Mouse (Mus musculus): ENCODE results near the gene Pfkl.

GRCm38 (mm10) chr10:78049519-78050035 is 39.7 kb upstream of the Pfkl start:
- TF ChIP-seq POLR2A (IDR thresholded peaks at IDR 0.05; ENCODE audit: insufficient read length, low read depth) (no peak), CEBPB (IDR thresholded peaks at IDR 0.05; ENCODE audit: insufficient read depth, poor library complexity, severe bottlenecking) (no peak), POLR2AphosphoS2 (IDR thresholded peaks at IDR 0.05; ENCODE audit: insufficient read length, low read depth) (no peak), TCF12 (IDR thresholded peaks at IDR 0.05; ENCODE audit: insufficient read depth, poor library complexity, severe bottlenecking) (no peak), MYOG (IDR thresholded peaks at IDR 0.05; ENCODE audit: control insufficient read depth in 1 of 3, insufficient read depth in 1 of 3, insufficient read length in 2 of 3, low read depth in 2 of 3) (no peak), MYOD1 (IDR thresholded peaks at IDR 0.05; ENCODE audit: control insufficient read depth in 1 of 3, insufficient read length in 2 of 3, low read depth in 2 of 3) (no peak), SRF (IDR thresholded peaks at IDR 0.05; ENCODE audit: control insufficient read depth, insufficient read length, low read depth) (no peak), MAX (IDR thresholded peaks at IDR 0.05; ENCODE audit: low read depth) (no peak), USF1 (IDR thresholded peaks at IDR 0.05; ENCODE audit: low read depth) (no peak), E2F4 (IDR thresholded peaks at IDR 0.05; ENCODE audit: insufficient read depth) (no peak), REST (IDR thresholded peaks at IDR 0.05; ENCODE audit: insufficient read depth, insufficient read length) (no peak), TCF3 (IDR thresholded peaks at IDR 0.05; ENCODE audit: insufficient read length, low read depth) (no peak)
